Mouse (Mus musculus): ENCODE data around the gene Sgk1. TPM values are rescaled to one million over a fixed set of nuclear protein-coding genes. Genes with fewer than 3 reads are reported as not detected.

The Sgk1 gene
- 1.6 TPM in 1 of 2 replicates, not detected in the other for polyA plus RNA-seq (2012; ENCODE audit: insufficient read depth, low replicate concordance)

- H3K4me3 ChIP-seq (replicated peaks) = peak within 1 kb of the TSS; percentile 81
- peaks cover 7% of the 10 kb centered on the region for H3K4me1 ChIP-seq
- H3K9me3 ChIP-seq = peaks cover 16% of the 10 kb centered on the region
- H3K36me3 ChIP-seq (replicated peaks; ENCODE audit: low read length) = no peaks in the 10 kb centered on the region
- TF ChIP-seq GATA1 (IDR thresholded peaks at IDR 0.05; ENCODE audit: borderline replicate concordance, low read length) (no peak), FLI1 (IDR thresholded peaks at IDR 0.05; ENCODE audit: low read length) (no peak)
- peaks cover 34% of the 10 kb centered on the region for H3K27me3 ChIP-seq (replicated peaks)
Observed at GRCm38 (mm10) chr10:21882184-21883081, at the start of gene Sgk1. Sgk1 (plus strand) TSS chr10:21882184.

GRCm38 (mm10) chr10:21832282-21832681 lies 49.7 kb upstream of the Sgk1 start:
- Histone ChIP-seq H3K9me3 (no peaks in the 10 kb centered on the region; the same call in 1 of the 2 replicates), H3K4me1 (peaks cover 20% of the 10 kb centered on the region), H3K4me3 (replicated peaks) (no peak overlapping the region), H3K27me3 (replicated peaks) (peaks cover 4% of the 10 kb centered on the region), H3K36me3 (replicated peaks; ENCODE audit: low read length) (no peaks in the 10 kb centered on the region)
- no peak for TF ChIP-seq FLI1 (IDR thresholded peaks at IDR 0.05; ENCODE audit: low read length)
- TF ChIP-seq GATA1 (IDR thresholded peaks at IDR 0.05; ENCODE audit: borderline replicate concordance, low read length) = no peak

GRCm38 (mm10) chr10:21833757-21834156 lies 48.2 kb upstream of the Sgk1 start:
- no peak for TF ChIP-seq GATA1 (IDR thresholded peaks at IDR 0.05; ENCODE audit: borderline replicate concordance, low read length)
- no peak for TF ChIP-seq FLI1 (IDR thresholded peaks at IDR 0.05; ENCODE audit: low read length)
- H3K4me3 ChIP-seq (replicated peaks) = no peak overlapping the region

GRCm38 (mm10) chr10:21835077-21835476 lies 46.9 kb upstream of the Sgk1 start:
- Histone ChIP-seq H3K4me1 (peaks cover 7% of the 10 kb centered on the region), H3K27me3 (replicated peaks) (peaks cover 4% of the 10 kb centered on the region), H3K36me3 (replicated peaks; ENCODE audit: low read length) (no peaks in the 10 kb centered on the region), H3K9me3 (no peaks in the 10 kb centered on the region; the same call in 1 of the 2 replicates), H3K4me3 (replicated peaks) (no peak overlapping the region)
- TF ChIP-seq GATA1 (IDR thresholded peaks at IDR 0.05; ENCODE audit: borderline replicate concordance, low read length) (no peak), FLI1 (IDR thresholded peaks at IDR 0.05; ENCODE audit: low read length) (no peak)

More at GRCm38 (mm10) chr10:21833757-21834156, 48.2 kb upstream of the Sgk1 start:
- Histone ChIP-seq H3K27me3 (replicated peaks) (peaks cover 4% of the 10 kb centered on the region), H3K9me3 (no peaks in the 10 kb centered on the region; the same call in 1 of the 2 replicates), H3K36me3 (replicated peaks; ENCODE audit: low read length) (no peaks in the 10 kb centered on the region), H3K4me1 (peaks cover 13% of the 10 kb centered on the region)

GRCm38 (mm10) chr10:21839248-21840155 lies 42.5 kb upstream of the Sgk1 start:
- no peaks in the 10 kb centered on the region for H3K9me3 ChIP-seq
- no peak for TF ChIP-seq FLI1 (IDR thresholded peaks at IDR 0.05; ENCODE audit: low read length)
- H3K4me3 ChIP-seq (replicated peaks) = no peak overlapping the region
- H3K36me3 ChIP-seq (replicated peaks; ENCODE audit: low read length) = no peaks in the 10 kb centered on the region
- H3K27me3 ChIP-seq (replicated peaks) = peaks cover 4% of the 10 kb centered on the region
- H3K4me1 ChIP-seq = peaks cover 5% of the 10 kb centered on the region; the same call in 1 of the 2 replicates

GRCm38 (mm10) chr10:21843326-21843725 lies 38.7 kb upstream of the Sgk1 start:
- no peak for TF ChIP-seq FLI1 (IDR thresholded peaks at IDR 0.05; ENCODE audit: low read length)
- no peak for TF ChIP-seq GATA1 (IDR thresholded peaks at IDR 0.05; ENCODE audit: borderline replicate concordance, low read length)
- Histone ChIP-seq H3K4me3 (replicated peaks) (no peak overlapping the region), H3K27me3 (replicated peaks) (no peaks in the 10 kb centered on the region), H3K4me1 (peaks cover 5% of the 10 kb centered on the region; the same call in 1 of the 2 replicates), H3K36me3 (replicated peaks; ENCODE audit: low read length) (no peaks in the 10 kb centered on the region), H3K9me3 (no peaks in the 10 kb centered on the region)

- peaks cover 5% of the 10 kb centered on the region; the same call in 1 of the 2 replicates for H3K4me1 ChIP-seq
- no peaks in the 10 kb centered on the region for H3K9me3 ChIP-seq
- H3K36me3 ChIP-seq (replicated peaks; ENCODE audit: low read length) = no peaks in the 10 kb centered on the region
- H3K27me3 ChIP-seq (replicated peaks) = no peaks in the 10 kb centered on the region
- no peak for TF ChIP-seq FLI1 (IDR thresholded peaks at IDR 0.05; ENCODE audit: low read length)
- no peak for TF ChIP-seq GATA1 (IDR thresholded peaks at IDR 0.05; ENCODE audit: borderline replicate concordance, low read length)
- H3K4me3 ChIP-seq (replicated peaks) = no peak overlapping the region
Observed at GRCm38 (mm10) chr10:21843861-21844260, 38.1 kb upstream of the Sgk1 start.

GRCm38 (mm10) chr10:21844391-21844790 lies 37.6 kb upstream of the Sgk1 start:
- no peak overlapping the region for H3K4me3 ChIP-seq (replicated peaks)
- no peaks in the 10 kb centered on the region; the same call in 1 of the 2 replicates for H3K4me1 ChIP-seq
- TF ChIP-seq FLI1 (IDR thresholded peaks at IDR 0.05; ENCODE audit: low read length) (no peak), GATA1 (IDR thresholded peaks at IDR 0.05; ENCODE audit: borderline replicate concordance, low read length) (no peak)
- H3K36me3 ChIP-seq (replicated peaks; ENCODE audit: low read length) = no peaks in the 10 kb centered on the region
- H3K27me3 ChIP-seq (replicated peaks) = no peaks in the 10 kb centered on the region
- no peaks in the 10 kb centered on the region for H3K9me3 ChIP-seq

- no peaks in the 10 kb centered on the region for H3K36me3 ChIP-seq (replicated peaks; ENCODE audit: low read length)
- no peaks in the 10 kb centered on the region for H3K4me1 ChIP-seq
- H3K9me3 ChIP-seq = no peaks in the 10 kb centered on the region
- H3K27me3 ChIP-seq (replicated peaks) = no peaks in the 10 kb centered on the region
- TF ChIP-seq GATA1 (IDR thresholded peaks at IDR 0.05; ENCODE audit: borderline replicate concordance, low read length) (no peak), FLI1 (IDR thresholded peaks at IDR 0.05; ENCODE audit: low read length) (no peak)
- H3K4me3 ChIP-seq (replicated peaks) = no peak overlapping the region
Observed at GRCm38 (mm10) chr10:21845601-21846282, 36.2 kb upstream of the Sgk1 start.

All from megakaryocyte, embryonic 14.5 days (primary cell).